Mouse (Mus musculus): ENCODE measurements at regions not wholly inside any gene's neighbourhood (a gene's known extent, or its start where the extent isn't known, plus 50 kb on each side); places are given as distances from the start of the nearest gene placed in this dataset.

DNA sequence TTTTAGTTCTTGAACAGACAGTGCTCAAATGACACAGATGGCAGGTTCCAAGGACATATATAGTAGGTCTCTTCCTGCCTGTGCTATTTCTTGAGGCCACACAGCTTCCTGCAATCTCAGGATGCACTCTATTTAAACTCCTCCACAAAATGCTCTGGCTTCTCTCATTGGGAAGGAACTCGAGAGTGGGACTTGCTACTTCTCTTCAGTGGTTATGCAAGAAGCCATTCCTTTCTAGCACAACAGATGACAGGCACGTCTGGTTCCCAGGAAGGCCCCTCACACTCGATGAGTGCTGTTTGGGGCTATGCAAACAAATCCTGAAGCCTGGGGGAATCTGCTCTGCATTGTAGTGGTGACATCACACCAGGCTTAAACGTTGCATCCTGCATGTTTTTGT lies 425.6 kb upstream of the Kazn start:
- peak in 1 of 2 experiments; percentile 23 for DNase-seq (ENCODE audit: low spot score in 2 of 2)

DNA sequence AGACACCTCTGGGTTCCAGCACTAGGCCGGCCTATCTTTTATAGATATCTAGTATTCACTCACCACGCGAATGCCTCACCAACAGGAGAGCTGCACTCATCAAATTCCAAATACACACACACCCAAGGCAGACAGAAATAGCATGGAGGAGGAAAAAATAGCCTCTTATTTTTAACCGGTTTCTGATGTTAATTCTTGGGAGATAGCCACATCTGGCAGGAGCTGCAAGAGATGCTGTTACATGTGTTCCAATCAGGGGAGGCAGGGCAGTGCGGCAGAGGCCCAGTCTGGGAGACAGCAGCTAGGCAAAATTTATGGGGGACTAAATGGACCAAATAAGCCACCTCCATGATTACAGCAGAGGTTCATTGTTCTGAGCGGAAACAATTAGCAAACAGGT lies 419.0 kb upstream of the Kazn start:
- no peak for DNase-seq (ENCODE audit: low spot score in 2 of 2)

DNA sequence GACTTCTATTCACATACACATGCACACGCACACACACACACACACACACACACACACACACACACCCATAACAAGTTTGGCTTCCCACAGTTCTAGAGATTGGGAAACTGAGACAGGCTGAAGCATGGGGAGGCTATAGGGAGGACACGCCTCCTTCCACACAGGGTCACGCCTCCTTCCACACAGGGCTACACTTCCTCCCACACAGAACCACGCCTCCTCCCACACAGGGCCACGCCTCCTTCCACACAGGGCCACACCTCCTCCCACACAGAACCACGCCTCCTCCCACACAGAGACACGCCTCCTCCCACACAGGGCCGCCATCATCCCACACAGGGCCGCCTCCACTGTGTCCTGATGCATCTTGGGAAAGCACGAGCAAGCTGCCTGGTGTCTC lies 401.9 kb upstream of the Kazn start:
- no peak for DNase-seq (ENCODE audit: low spot score in 2 of 2)

DNA sequence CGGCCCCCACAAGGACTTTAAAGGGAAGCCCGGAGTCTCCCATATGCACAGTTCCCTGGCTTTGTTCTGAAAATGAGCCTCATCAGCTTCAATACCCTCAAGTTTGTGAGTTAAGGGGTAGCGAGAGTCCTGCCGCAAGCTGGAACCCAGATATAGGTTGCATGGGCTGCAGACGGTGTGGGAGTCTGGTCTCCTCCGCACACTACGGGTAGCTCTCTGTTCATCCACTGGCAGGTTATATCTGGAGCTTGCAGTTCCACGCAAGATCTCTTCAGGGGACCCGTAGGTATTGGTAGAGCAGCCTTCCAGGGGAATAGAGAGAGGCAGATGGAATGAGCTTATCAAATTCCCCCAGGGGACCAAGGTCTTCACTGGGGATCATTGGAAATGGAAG lies 400.1 kb upstream of the Kazn start:
- peak in 1 of 2 experiments; percentile 19 for DNase-seq (ENCODE audit: low spot score in 2 of 2)

DNA sequence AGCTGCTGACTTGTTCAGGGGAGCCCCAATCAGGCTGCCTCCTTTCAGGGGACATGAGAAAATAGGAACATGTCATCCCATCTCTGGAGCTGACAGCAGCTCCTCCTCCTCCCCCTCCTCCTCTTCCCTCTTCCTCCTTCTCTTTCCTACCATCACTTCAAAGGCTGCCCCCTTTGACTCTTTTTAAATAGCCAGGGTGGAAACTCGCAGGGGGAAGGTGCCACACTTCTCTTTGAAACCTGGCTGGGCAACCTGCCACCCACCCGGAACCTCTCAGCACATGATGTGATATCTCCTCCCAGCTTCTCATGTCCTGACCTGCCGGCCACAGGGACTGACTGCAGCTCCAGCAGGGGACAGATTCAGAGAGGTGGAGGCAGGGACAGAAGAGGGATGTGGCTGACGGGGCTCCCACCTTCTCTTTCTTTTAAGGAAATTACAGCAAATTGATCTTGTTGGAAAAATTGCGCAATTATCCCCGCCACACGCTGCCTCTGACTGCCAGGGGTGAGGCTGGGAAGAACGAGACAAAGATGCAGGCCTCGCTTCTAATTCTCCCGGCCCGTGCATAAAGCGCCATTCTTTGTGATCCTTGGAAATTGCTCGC lies 399.6 kb upstream of the Kazn start:
- no peak for DNase-seq (ENCODE audit: low spot score in 2 of 2)

DNA sequence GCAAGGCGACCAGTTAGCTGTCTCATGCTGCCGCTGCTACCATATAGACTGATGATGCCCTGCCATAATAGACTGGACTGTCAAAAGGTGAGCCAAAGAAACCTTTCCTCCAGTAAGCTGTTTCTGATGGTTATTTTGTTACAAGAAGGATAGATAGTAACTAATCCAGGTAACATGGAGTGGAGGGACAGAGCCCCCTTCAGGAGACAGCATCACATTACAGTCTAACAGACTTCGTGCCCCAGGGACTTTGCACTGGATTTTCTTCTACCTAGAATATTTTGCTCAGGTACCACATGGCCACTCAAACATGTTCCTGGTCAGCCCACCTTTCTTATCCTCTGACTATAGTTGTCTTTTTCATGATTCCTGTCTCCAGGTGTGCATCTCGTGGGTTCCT lies 398.9 kb upstream of the Kazn start:
- no peak for DNase-seq (ENCODE audit: low spot score in 2 of 2)

DNA sequence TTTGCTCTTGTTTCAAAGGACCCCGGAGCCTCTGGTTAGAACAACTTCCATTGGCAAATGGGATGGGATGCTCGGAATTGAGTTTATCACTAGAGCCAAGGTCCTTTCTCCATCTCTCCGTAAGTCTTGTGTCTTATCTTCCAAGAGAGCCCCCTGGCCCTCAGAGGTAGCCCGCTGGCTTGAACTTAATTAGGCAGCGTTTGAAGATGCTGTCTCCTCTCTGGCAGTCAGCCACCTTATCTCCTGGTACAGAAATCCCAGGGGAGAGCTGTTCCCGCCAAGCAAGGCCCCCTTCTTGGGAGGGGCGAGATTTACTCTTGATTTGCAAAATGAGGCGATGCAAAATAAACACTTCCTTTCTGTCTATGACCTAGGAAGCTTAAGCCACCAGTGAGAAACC lies 395.2 kb upstream of the Kazn start:
- DNase-seq (ENCODE audit: low spot score in 2 of 2): no peak

DNA sequence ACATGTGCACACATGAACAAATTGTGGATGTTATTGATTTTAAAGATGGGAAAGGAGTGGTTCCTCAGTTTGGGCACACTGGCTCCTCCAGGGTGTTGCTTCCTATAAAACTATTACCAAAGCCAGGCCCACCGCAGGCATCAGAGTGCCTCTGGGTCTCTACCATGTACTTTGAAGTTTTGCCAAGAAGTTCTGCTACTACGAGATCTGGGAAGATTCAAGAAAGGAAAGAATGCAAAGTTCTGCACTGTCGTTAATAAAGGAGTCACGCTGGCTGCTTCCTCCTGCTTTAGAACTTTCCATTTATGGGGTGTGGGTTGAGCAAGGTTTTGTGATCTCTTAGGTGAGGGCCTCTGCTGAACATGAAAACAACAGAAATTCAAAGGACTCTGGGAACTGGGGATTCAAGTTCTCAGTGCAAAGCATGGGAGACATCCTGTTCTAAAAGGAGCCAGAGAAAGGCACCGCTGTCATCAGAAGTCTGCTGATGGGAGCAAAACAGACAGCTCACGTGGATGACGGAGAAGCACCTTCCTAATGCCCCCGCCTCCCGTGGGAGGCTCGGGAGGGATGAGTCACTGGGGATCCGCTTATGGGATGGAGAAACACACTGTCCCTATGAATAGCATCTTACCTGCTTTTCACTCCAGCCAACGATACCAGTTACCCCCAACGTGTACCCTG lies 394.6 kb upstream of the Kazn start:
- peak in 1 of 2 experiments; percentile 3 for DNase-seq (ENCODE audit: low spot score in 2 of 2)

DNA sequence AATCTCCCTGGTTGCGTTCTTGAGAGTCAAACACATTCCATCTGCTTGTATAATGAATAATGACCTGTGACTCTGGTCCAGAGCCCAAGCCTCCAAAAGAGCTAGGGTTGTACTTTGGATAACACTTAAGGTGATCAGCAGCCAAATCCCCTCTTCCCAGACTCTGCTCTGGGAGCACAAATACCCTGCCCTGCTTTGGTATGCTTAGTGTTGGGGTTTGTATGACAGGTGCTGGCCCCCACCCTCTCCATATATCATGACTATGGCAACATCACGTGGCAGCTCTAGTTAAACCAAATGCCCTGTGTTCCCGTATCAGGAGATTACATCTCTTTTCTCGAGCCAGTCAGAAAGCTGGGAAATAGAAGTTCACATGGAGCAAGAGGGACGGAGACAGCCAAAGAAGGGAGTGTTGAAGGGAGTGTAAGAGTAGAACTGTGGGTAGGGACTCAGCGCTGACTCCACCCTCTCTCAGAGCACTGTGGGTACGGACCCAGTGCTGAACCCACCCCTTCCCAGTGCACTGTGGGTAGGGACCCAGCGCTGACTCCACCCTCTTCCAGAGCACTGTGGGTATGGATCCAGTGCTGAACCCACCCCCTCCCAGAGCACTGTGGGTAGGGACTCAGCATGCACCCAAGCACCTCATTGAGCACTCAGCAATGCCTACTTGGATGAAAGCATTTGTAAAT lies 387.4 kb upstream of the Kazn start:
- no peak for DNase-seq (ENCODE audit: low spot score in 2 of 2)

DNA sequence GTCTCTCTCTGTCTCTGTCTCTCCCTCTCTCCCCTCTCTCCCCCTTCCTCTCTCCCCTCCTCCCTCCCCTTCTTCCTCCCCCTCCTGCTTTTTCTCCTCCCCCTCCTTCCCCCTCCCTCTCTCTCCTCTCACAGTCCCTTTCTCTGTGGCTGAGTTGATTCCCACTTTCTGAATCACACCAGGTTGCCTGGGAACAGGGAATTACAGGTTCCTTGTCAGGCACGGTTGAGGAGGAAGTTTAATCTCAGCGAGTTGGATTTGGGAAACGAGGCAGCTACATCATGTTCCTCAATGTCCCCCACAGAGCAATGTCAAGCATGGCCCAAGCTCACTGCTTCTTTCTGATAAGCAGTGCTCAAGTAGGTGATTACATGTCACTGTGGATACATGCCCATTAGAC lies 386.3 kb upstream of the Kazn start:
- no peak for DNase-seq (ENCODE audit: low spot score in 2 of 2)

DNA sequence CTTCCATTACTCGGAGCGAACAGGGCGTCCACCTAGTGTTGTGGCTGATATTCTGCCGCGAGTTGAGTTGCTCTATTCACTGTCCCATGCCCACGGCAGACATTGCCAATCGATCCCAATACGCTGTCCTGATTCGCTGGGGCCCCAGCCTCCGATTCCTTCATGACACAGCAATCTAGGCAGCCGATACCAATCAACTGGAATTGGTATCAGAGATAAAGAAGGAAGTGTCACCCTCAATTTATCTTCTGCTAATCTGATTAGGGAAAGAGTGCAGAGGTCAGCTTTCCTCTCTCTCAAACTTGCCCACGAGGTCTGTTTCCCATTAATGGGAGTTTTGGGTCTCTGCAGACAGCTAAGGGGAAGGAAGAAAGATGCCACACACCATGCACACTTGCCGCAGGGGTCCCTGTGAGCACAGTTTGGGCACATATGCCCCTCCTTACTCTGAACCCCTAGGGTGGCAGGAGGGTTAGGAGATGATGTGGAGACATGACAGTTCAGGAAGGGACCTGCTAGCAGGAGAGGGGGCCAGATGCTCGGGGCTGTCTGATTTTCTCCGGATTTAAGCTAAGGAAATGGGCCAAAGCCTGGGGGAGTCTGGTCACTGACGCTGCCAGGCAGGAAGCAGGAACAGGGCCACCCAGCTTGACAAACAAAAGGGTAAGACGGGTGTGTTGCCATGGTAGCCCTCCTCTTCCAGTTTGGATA lies 383.1 kb upstream of the Kazn start:
- no peak for DNase-seq (ENCODE audit: low spot score in 2 of 2)

DNA sequence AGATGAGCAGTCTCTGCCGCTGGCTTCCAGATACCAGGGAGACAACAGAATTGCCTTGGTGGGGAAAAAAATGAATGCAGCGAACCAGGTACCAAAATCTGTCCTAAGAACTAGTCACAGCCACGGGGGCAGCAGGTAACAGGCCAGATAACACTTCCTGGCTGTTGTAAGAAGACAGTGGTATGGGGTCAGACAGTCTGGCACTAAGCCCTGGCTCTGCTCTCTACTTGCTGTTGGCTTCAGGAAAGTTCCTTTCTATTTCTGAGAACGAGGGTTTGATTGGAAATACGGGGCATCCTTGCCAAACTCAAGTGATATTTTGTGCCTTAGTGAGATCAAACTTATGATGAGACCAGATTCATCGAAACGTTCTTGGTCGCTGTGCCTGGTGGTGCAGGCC lies 380.2 kb upstream of the Kazn start:
- no peak for DNase-seq (ENCODE audit: low spot score in 2 of 2)

DNA sequence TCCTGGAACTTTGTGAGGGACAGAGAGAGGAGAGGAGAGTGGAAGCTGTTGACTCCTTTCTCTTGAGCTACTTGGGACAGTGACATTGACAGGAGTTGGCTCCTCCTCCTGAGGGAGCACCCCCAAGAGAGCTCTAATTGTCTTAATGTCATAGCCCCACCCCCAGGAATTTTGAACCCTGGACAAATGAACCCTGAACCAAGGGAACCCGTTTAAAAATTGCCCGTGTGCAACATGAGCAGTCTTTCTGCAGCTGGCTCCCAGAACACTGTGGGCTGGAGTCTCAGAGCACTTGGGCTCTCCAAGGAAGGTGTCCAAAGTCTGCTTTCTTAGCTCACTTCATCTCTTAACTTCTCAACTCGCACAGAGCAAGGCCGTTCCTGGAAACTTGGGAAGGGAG lies 379.6 kb upstream of the Kazn start:
- no peak for DNase-seq (ENCODE audit: low spot score in 2 of 2)

DNA sequence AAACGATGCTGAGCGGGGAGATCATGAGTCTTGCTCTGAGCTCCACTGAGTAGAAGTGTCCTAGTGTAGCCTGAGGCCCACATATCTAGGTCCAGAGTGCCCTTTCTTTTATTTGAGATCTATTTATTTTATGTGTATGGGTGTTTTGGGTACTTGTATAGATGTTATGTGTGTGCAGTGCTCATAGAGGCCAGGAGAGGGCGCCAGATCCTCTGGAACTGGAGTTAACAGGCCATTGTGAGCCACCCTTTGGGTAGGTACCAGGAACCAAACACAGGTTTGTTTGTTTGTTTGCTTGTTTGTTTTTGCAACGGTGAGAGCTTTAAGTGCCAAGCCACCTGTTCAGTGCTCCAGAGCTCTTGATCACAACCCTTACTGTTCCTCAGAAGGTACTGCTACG lies 378.5 kb upstream of the Kazn start:
- DNase-seq (ENCODE audit: low spot score in 2 of 2): no peak

DNA sequence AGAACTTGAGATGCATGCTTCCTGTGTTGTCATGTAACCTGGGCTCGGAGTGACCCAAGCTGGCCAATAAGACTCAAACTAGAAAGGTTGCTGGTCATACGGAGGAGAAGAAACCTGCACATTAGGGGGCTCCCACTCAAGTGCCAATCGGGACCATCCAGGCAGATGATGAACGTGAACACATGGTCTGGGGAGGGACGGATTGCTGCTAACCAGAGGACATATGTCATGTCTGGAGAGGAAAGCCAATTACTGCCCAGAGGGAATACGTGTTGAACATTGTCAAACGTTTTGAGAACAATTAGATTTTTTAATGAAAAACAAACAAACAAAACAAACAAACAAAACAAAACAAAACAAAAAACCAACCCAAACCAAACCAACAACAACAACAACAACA lies 377.7 kb upstream of the Kazn start:
- DNase-seq (ENCODE audit: low spot score in 2 of 2): no peak

DNA sequence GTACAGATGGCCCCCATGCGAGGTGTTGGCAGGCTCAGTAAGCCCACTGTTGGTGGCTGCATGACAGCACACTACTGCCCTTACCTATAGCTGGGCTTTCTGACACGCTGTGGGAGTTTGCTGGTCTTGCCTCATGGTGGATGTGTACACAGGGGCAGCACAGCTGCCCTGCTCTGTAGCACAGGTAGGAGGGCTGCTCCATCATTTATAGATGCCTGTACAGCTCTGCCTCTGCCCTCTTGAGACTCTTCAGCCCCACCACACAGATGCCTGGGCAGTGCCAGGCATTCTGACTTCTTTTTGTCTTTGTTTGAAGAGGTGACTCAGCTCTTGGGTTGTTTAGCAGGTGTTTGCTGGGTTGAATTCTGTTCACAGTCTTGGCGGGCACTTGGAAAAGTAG lies 365.9 kb upstream of the Kazn start:
- DNase-seq (ENCODE audit: low spot score in 2 of 2): no peak

DNA sequence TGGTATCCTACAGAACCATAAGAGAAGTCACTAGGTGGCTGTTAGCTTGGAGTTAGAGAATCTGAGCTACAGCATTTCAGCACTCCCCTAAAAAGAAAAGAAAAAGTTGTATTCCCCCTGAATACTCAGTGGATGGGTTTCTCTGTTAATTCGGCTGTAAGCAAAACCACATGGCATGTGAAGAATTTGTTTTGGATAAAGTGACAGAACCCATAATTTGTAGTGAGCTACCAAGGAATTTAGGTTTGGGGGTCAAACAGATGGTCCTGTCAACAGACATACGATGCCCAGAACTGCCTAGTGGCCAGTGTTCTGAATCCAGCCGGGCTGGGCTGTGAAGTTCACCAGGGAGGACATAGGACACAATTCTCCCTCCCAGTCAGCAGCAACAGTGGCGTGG lies 358.0 kb upstream of the Kazn start:
- no peak for DNase-seq (ENCODE audit: low spot score in 2 of 2)

DNA sequence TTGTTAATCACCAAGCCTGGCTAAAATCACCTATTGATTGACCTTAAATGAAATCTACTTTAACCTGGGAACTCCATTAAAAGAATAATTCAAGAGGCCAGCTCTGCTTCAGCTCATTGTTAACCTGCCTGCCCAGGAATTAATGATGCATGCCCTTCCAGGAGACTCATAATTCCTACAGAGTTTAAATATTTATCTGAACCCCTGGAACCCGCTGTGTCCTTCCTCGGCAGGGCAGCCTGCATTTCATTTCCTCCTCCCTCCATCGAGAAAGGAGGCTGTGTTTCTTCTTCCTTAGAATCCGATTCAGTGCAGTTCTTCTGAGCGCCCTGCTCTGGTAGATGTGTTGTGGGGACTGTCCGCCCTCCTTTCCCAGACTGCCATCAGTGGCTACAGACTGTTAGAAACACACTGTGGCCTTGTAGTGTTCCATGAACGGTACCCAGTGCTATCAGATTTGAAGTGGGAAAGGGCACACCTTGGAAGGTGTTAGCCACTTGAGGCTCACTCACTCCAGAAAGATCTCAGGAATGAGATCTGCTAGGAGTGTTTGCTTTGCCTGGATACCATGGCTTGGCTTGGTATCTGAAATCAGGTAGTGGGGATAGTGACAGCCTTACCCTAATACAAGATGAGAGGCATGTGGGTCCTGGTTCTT lies 350.0 kb upstream of the Kazn start:
- no peak for DNase-seq (ENCODE audit: low spot score in 2 of 2)

DNA sequence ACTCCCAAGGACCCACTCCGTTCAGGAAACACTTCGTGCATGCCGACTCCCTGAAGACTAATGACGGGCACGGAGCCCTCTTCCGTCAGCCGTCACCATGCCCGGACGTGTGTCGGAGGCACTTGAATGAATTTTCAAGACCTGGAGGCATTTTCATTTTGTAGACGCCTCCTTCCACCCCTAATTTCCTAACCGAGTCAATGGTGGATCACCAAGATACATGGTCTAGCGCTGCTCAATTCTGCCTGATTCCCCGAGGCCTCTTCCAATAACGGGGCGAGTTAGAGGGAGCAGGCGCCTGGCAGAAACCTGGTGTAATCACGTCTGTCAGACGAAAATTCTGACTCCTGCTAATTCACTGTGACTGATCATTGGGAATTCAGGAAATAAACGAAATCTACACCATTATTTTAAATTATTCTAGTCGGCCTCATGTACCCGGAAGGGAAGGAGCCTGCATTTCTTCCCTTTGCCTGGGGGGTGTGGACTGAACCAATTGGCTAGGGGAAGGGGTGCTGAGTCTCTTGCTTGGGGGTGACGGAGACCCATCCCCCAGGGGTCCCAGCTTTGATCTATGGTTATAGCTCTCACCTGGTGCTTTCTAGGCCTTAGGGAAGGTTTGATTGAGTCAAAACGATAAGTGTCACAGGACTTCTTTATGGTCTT lies 349.4 kb upstream of the Kazn start:
- peak in 1 of 2 experiments; percentile 12 for DNase-seq (ENCODE audit: low spot score in 2 of 2)

DNA sequence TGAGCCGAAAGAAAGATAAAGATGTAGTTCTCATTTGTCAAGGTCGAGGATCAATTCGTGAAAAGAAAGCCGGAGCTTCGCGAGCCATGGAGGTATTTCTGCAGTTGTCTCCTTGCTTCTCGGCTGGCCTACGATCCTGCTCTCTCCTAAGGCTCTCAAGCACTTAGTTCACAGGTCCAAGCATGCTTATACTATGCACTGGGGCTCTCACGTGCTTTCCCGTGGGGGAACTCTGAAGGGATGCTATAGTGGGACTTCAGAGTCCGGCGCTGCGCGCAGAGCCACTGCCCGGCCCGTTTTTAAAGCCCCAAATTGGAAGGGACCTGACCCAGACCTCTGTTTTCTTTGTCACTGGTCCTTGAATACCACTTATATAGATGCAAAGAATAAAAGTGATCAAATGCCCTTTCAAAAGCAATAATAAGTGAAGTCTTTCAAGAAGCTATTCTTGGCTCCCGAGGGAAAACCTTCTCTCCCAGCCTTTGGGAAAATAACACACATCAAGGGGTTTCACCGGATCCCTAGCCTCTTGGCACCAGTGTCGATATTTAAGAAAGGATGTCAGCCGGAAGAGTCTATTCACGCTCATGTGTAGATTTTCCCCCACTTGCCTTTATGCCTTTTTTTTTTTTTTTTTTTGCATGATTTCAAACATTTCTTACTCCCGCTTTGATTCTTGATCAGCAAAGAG lies 348.3 kb upstream of the Kazn start:
- no peak for DNase-seq (ENCODE audit: low spot score in 2 of 2)

DNA sequence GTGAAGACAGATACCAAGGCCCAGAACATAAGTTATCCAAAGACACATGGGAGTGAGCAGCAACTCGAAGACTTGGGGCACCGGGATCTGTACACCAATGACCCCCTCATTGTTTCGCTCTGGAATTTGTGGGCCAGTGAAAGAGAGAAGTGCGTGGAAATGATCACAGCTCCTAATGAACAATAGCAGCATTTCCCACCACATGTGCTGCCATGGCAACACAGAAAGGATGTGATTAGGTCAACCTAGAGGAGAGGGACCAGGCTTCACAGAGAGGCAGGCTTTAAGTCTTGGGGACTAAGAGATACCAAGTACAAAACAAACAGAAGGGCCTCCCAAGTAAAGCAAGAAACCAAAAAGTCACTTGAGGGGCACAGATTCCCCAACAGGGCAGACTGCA lies 339.3 kb upstream of the Kazn start:
- DNase-seq (ENCODE audit: low spot score in 2 of 2): no peak
